In the genomic region with DNA sequence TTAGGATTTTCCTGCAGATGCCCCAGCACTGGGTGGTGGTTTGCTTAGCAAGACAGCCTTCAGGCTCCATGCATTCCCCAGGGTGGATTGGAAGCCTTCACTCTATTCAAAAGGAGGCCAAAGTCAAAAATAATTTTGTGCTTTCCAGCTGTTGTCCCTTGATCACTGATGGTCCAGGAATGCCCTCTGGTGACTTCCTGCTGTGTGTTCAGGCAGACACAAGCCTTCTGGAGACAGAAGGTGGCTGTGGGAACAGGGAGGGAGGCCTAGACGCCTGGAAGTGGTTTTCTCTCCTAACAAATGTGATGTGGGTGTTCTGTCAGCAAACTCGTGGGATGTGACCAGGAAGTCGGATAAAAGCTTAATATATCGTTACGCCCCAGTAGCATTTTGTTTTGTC, we compare ENCODE assay signal across 14 mouse cellular contexts.
DNase-seq lines count a peak whose midpoint lies in the region; ATAC-seq and TF ChIP-seq lines count a peak whose summit lies in the region.
"Had no signal": no experiment of that assay in that cellular context is flagged by ENCODE, and none has a peak within 500 bp of the region (broad histone marks: within the 10 kb centered on the region; RNA-seq: fewer than 3 reads in every experiment).

No protein-coding gene starts in this region.

- peak; percentile 22; the same call in 1 of the 2 replicates for TF ChIP-seq CTCF in left cerebral cortex, adult 2 months (IDR thresholded peaks at IDR 0.05)
- TF ChIP-seq CTCF in stomach, postnatal 0 days (IDR thresholded peaks at IDR 0.05; ENCODE audit: low read depth), result peak; percentile 54

- H3K9me3 ChIP-seq in heart, embryonic 12.5 days (replicated peaks), result no peaks in the 10 kb centered on the region
- no peaks in the 10 kb centered on the region for H3K9me3 ChIP-seq in heart, embryonic 11.5 days (replicated peaks; ENCODE audit: control insufficient read depth, low read length)
- no peaks in the 10 kb centered on the region for H3K9me3 ChIP-seq in stomach, postnatal 0 days (ENCODE audit: control insufficient read depth, low read length)
- H3K9me3 ChIP-seq: embryonic facial prominence, embryonic 13.5 days; forebrain, embryonic 15.5 days; heart, embryonic 15.5 days had no signal

- no peaks in the 10 kb centered on the region for H3K36me3 ChIP-seq in heart, embryonic 12.5 days
- no peaks in the 10 kb centered on the region for H3K36me3 ChIP-seq in heart, embryonic 11.5 days (ENCODE audit: control insufficient read depth, insufficient read depth, low read length)
- no peaks in the 10 kb centered on the region for H3K36me3 ChIP-seq in stomach, postnatal 0 days (ENCODE audit: control insufficient read depth, insufficient read depth, low read length)
- H3K36me3 ChIP-seq: embryonic facial prominence, embryonic 13.5 days; forebrain, embryonic 15.5 days; heart, embryonic 15.5 days had no signal

- intact Hi-C loops in left cerebral cortex, adult 2 months (cut with DNase I), result no loop called here
- intact Hi-C loops in left cerebral cortex, postnatal 10 days (cut with DNase I), result no loop called here

- no peak for TF ChIP-seq EP300 in stomach, postnatal 0 days (optimal IDR thresholded peaks at IDR 0.05)

- H3K9ac ChIP-seq in heart, embryonic 12.5 days, result no peak overlapping the region
- no peak overlapping the region for H3K9ac ChIP-seq in heart, embryonic 11.5 days (ENCODE audit: low read depth, low read length)
- no peak overlapping the region for H3K9ac ChIP-seq in stomach, postnatal 0 days (ENCODE audit: low read length)
- H3K9ac ChIP-seq: embryonic facial prominence, embryonic 13.5 days; forebrain, embryonic 15.5 days; heart, embryonic 15.5 days had no signal

- no peak for ATAC-seq in heart, embryonic 12.5 days (ENCODE audit: insufficient number of reproducible peaks, low FRiP score)
- no peak for ATAC-seq in heart, embryonic 11.5 days (replicated peaks; ENCODE audit: insufficient number of reproducible peaks, low FRiP score, low TSS enrichment)
- no peak for ATAC-seq in stomach, postnatal 0 days (ENCODE audit: low FRiP score, low TSS enrichment)
- no peak for ATAC-seq in cerebellum, adult (ENCODE audit: insufficient number of reproducible peaks, low FRiP score, low TSS enrichment)
- ATAC-seq: activated CD4-positive, CD25-positive, alpha-beta regulatory T cell, adult 4 months; forebrain, embryonic 15.5 days; inflammation-experienced regulatory T-cells, adult 6 months had no signal

- peak overlapping the region; percentile 3; the same call in 1 of the 2 replicates for H3K27ac ChIP-seq in heart, embryonic 12.5 days (ENCODE audit: poor library complexity, severe bottlenecking)
- no peak overlapping the region for H3K27ac ChIP-seq in heart, embryonic 11.5 days (ENCODE audit: low read depth, low read length)
- no peak overlapping the region for H3K27ac ChIP-seq in left cerebral cortex, adult 2 months
- no peak overlapping the region for H3K27ac ChIP-seq in stomach, postnatal 0 days (replicated peaks)
- H3K27ac ChIP-seq: embryonic facial prominence, embryonic 13.5 days; forebrain, embryonic 15.5 days; heart, embryonic 15.5 days had no signal

- H3K4me1 ChIP-seq in heart, embryonic 12.5 days (replicated peaks), result peaks cover 8% of the 10 kb centered on the region
- 0 out of 2 replicates have a peak, but pooled peaks cover 3% of the 10 kb centered on the region for H3K4me1 ChIP-seq in heart, embryonic 11.5 days (ENCODE audit: control insufficient read depth, insufficient read depth, low read length)
- H3K4me1 ChIP-seq in stomach, postnatal 0 days (replicated peaks; ENCODE audit: control insufficient read depth, insufficient read depth), result no peaks in the 10 kb centered on the region

- H3K27me3 ChIP-seq in heart, embryonic 12.5 days (replicated peaks), result no peaks in the 10 kb centered on the region
- no peaks in the 10 kb centered on the region for H3K27me3 ChIP-seq in heart, embryonic 11.5 days (ENCODE audit: control insufficient read depth, insufficient read depth, low read length)
- H3K27me3 ChIP-seq in stomach, postnatal 0 days (ENCODE audit: control insufficient read depth, insufficient read depth, low read length), result no peaks in the 10 kb centered on the region
- H3K27me3 ChIP-seq: embryonic facial prominence, embryonic 13.5 days; forebrain, embryonic 15.5 days; heart, embryonic 15.5 days had no signal

- H3K4me3 ChIP-seq in heart, embryonic 12.5 days, result no peak overlapping the region
- H3K4me3 ChIP-seq in heart, embryonic 11.5 days (ENCODE audit: low read depth, low read length), result no peak overlapping the region
- no peak overlapping the region for H3K4me3 ChIP-seq in left cerebral cortex, adult 2 months
- H3K4me3 ChIP-seq in stomach, postnatal 0 days (ENCODE audit: low read depth, low read length), result no peak overlapping the region
- H3K4me3 ChIP-seq: embryonic facial prominence, embryonic 13.5 days; forebrain, embryonic 15.5 days; heart, embryonic 15.5 days had no signal

- H3K4me2 ChIP-seq in heart, embryonic 12.5 days, result no peak overlapping the region
- H3K4me2 ChIP-seq in heart, embryonic 11.5 days, result no peak overlapping the region
- H3K4me2 ChIP-seq in stomach, postnatal 0 days (replicated peaks; ENCODE audit: low read depth), result no peak overlapping the region
- H3K4me2 ChIP-seq: embryonic facial prominence, embryonic 13.5 days; forebrain, embryonic 15.5 days; heart, embryonic 15.5 days had no signal

- DNase-seq in left cerebral cortex, adult 2 months (ENCODE audit: extremely low spot score in 1 of 2, low spot score in 2 of 2), result no peak
- no peak for DNase-seq in left cerebral cortex, postnatal 10 days (ENCODE audit: extremely low spot score in 1 of 2, low spot score in 2 of 2)
- peak; percentile 1 to 2 for DNase-seq in spleen, postnatal 36 days (ENCODE audit: low spot score in 2 of 2)
- DNase-seq in spleen, adult 12 weeks (ENCODE audit: low spot score), result no peak
- no peak for DNase-seq in stomach, postnatal 0 days (ENCODE audit: low spot score)
- DNase-seq: thymus, adult 2 months had no signal

- 63% methylated on average over 5 of the region's 5 CpGs for WGBS in heart, embryonic 12.5 days
- 64% methylated on average over 5 of the region's 5 CpGs for WGBS in heart, embryonic 11.5 days (ENCODE audit: insufficient replicate concordance)
- WGBS in stomach, postnatal 0 days, result 71% methylated on average over 5 of the region's 5 CpGs

Comparison
In these comparisons a context has a peak if more than half of its experiments do, and no peak if none do; other contexts are left out.
1. DNase-seq: peak in spleen, postnatal 36 days (2 of 2); none in left cerebral cortex, adult 2 months (0 of 2), left cerebral cortex, postnatal 10 days (0 of 2), spleen, adult 12 weeks (single experiment) and stomach, postnatal 0 days (single experiment).